Mouse (Mus musculus) monocyte, adult 2 months (primary cell): ENCODE measurements at regions not wholly inside any gene's neighbourhood (a gene's known extent, or its start where the extent isn't known, plus 50 kb on each side); places are given as distances from the start of the nearest gene placed in this dataset.

Source experiments
- DNase-seq, 2 experiments: peaks; one replicate each; pipeline ENCODE4 v3.0.0; 2022; ENCODE audit warnings: low spot score in 2 of 2, low read depth in 1 of 2

DNA sequence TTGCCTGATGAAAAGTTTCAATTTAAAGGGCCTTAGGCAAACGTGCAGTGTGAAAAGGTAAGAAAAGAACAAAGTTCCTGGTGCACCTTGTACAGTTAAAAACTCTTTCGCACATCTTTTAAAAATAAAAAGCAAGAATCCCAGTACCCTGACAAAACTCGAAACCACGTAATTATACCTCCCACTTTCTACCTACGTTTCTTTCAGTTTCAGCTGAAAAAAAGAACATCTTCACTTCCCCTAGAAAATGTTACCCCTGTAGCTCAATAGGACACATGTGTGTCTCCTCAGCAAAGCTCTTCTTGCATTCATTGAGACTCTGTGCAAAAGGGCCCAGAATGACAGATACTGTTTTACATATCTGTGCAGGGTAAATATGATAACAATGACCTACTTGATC is 113.2 kb downstream of the Spry2 start:
- no peak for DNase-seq

DNA sequence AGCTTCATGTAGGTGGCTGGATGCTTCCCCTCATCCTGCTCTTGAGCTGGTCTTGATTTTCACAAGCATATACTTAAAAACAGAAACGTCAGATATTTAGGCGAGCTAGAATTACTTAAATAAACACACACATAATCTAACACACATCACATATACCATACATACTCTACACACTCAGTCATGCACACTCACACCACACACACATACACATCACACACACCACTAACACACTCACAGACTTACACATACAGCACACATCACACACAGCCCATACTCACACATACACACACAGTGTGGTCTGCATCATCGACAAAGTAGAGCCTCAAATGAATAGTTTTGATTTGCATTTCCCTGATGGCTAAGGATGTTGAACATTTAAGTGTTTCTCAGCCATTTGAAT is 116.9 kb downstream of the Spry2 start:
- DNase-seq: no peak

DNA sequence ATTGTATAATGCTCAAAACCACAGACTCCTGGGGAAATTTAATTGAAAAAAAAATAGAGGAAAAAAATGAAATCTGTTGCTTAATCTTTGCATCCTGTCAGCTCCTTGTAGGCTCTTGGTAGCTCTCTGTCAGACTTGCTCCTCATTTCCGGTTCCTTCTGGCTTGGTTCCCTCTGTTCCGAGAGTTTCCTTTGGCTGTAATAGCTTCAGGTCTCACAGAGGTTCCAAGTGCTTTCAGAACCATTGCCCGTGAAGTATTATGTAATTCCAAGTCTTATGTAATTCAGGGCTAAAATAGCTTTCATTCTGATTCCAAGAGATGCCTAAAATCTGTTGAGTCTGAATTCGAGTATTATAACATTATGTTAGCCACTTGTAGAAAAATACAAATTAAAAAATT is 117.3 kb downstream of the Spry2 start:
- no peak for DNase-seq

DNA sequence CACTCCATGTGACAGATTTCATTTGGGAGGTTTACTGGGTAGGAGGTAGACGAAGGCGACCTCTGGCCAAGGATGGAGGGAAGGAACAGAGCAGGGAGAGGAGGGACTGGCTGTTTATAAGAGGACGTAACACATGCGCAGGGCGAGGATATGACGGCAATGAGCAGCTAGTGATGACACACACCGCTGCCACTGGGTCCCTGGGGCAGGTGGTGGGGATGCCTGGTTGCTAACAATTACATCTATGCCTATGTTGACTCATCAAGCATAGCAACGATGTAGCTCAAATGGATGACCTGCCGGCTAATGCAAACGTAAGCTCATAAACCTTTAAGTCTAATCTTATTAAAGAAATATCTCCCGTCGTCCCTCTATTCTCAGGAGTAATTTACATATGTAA is 122.9 kb downstream of the Spry2 start:
- no peak for DNase-seq

DNA sequence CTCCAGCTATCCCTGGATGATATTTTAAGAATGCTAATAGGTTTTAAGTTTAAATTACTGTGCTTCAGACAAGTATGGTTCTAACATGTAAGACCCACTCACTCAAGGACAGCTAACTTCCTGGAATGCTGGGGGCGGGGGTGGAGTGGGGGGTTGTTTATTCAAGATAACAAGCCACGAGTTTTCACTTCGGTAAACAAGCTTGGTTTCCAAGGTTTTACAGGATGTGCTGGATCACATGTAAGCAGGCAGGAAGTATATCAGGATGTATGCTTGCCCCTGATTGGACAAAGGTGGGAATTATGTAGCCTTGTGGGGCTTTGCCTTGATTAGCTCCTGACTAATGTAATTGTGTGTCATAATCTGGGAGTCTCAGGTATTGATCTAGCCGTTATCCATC is 129.5 kb downstream of the Spry2 start:
- no peak for DNase-seq

DNA sequence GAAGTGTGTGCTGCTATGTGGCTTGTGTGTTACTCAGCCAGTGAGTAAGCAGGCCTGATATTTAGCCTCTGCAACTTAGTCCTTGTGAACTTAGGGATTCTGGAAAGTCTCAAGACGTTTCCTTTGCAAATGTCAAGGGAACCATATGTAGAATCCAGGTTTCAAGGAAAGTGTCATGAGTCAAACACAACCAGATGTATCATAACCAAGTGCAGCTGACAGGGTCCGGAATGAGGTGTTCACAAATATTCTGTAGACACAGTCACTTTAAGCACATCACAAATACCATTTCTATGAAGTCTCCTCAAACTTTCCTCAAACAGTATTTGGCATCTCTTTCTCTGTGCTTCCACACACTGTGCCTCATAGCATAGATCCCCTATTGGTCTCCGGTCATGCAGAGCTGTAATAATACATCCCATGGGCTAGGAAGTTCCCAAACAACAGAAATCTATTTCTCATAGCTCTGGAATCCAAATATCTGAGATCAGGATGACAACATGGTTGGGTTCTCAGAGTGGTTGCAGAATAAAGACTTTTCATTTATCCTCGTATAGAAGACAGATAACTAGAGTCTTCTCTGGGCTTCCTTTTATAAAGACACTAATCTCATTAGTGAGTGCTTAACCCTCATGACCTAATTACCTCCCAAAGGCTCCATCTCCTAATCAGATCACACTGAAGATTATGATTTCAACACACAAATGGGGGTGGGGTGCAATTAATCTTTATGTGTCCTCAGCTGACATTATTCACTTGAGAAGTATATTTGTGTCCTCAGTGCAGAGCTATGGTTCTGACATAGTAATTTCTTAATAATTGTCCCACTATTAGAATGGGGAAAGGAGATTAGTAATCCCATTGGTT is 143.9 kb downstream of the Spry2 start:
- no peak for DNase-seq

DNA sequence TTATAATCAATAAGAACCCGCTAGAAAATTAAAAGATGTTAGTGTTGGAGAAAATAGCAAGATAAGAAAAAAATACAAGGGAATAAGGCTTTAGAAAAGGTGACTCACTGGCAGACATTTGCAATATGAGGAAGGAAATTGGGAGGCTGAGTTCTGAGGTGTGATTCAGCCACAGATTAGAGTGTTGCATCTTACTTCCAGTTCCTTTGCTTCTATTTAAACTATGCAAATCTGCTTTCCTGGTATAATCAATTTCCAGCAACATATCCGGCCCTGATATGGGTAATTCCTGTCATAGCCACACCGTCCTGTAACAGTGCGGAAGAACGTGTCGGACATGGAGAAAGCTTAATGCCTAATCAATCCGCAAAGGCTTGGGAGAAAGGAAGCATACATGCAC is 144.9 kb downstream of the Spry2 start:
- no peak for DNase-seq

DNA sequence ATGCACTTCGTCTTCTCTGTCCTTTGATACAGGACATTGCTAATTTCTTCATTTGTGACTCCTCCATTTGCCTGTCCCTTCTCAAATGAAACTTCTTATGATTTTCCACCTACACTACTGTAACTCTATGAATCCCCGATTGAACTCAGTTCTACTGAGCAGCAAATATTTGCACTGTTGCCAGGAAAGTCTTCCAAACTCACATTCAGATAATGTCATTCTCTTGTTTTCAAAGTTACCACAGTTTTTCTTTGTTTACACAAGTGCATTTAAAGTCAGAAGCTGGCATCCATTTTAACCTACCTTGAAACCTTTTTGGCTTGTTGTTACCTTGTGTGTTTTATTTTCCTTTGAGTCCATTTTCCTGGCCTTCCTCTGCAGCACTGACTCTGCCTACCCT is 152.0 kb downstream of the Spry2 start:
- DNase-seq: no peak

DNA sequence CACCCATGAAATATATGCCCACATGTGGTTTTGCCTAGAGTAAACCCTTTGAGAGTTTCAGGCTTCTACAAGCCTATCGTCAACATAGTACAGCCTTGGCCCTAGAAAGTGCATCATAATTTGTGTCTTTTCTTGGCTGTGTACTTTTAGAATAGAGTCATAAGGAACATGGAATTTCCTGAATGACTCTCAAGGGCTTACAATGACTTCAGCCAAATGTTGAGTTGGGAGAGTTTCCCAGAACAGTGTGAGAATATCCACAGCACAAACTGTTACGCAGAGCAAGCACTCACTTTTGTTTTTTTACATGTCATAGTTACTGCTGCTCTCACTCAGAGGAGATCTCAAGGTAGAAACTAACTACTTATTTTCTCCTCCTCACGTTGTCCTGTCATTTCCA is 152.5 kb downstream of the Spry2 start:
- no peak for DNase-seq

DNA sequence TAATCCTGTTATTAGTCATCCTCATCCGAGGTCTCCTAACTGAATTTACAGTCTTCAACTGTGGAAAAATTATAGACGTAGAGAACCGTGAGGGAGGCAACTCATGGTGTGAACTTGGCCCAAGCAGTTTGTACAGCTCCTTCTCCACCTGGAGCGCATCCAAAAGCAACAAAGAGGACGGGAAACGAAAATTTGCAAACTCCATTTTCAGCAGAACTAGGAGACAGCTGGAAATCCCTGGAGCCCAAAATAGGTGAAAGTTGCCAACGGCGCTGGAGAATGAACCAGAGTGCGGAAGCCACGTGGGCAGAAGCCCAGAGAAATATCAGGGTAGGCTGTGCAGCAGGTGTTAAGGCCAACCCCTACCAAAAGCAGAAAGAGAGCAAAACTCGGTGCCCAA is 155.7 kb downstream of the Spry2 start:
- no peak for DNase-seq

DNA sequence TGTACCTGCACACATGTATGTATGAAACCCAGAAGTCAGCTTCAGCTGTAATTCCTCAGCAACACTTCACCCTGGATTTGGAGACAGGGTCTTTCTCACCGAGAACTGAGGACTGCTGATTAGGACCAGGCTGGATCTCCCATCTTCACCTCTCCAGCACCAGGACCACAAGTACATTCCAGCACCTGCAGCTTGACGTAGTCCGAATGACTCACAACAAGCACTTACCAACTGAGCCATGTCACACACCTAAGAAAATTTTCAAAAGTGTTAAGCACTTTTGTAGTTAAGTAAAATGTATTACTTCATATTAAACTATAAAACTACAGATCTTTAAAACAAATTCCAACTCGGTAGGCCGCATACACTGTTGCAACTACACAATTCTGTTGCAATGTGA is 158.1 kb downstream of the Spry2 start:
- DNase-seq: no peak

DNA sequence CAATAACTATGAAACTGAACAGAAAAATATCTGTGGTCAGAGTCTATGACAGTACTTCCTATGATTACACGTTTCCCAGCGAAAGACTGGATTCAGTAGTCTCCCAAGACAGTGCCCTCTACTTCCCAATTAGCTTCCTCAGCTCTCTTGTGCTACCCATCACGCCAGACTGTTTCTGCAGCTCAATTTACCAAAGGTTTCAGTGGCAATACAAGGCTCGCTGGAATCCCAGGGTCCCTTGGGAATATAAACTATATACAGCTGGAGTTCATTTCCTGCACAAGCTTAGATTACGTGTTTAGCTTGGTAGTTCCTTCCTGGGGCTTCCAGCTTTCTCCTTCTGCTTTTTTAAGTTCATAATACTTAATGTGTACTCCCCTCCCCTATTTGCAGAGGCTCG is 160.3 kb downstream of the Spry2 start:
- DNase-seq: no peak

DNA sequence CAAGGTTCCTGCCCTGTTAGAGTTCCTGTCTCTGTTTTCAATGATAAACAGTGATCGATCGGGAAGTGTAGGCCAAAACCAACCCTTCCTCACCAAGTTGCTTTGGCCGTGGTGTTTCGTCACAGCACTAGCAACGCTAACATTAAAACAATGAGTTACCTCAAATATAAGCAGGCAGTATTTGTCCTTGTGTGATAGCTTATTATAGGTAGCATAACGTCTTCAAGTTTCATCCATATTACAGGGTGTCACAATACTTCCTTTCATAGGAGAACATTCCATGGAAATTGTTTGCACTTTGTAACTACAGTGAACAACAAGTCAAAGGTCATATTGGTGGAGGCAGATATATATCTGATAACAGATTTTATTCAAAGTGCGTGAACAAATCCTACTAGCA is 162.3 kb downstream of the Spry2 start:
- DNase-seq: no peak

DNA sequence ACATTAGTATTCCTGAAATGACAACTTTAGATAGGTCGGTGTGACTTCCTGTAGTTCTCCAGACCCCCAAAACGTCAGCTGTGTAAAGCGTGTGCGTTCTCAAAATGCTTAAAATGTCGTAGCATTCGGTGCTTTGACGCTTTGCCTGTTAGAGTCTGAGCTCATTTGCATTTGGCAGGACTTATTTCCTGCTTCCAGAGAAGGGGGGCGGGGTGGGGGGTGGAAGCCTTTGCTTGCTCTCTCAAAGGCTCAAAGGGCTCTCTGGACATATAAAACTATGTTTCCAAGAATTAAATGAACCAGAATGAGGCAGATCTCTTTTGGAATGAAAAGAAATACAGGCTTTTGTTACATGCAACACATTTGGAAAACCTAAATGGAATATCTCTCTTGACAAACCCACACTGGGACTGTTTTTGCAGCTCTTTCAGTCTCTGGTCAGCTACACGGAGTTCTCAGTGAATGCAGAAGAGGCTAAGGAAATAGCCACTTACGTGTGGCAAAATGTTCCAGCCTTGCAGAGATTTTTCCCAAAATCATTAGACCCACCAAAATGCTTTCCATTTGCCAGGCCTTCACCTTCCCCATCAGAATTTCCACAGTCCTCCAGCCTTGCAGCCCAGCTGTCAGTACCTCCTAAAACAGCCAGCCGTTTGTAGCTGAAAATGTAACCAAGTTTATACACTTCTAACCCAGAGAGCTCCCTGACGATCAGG is 163.4 kb downstream of the Spry2 start:
- DNase-seq: no peak

DNA sequence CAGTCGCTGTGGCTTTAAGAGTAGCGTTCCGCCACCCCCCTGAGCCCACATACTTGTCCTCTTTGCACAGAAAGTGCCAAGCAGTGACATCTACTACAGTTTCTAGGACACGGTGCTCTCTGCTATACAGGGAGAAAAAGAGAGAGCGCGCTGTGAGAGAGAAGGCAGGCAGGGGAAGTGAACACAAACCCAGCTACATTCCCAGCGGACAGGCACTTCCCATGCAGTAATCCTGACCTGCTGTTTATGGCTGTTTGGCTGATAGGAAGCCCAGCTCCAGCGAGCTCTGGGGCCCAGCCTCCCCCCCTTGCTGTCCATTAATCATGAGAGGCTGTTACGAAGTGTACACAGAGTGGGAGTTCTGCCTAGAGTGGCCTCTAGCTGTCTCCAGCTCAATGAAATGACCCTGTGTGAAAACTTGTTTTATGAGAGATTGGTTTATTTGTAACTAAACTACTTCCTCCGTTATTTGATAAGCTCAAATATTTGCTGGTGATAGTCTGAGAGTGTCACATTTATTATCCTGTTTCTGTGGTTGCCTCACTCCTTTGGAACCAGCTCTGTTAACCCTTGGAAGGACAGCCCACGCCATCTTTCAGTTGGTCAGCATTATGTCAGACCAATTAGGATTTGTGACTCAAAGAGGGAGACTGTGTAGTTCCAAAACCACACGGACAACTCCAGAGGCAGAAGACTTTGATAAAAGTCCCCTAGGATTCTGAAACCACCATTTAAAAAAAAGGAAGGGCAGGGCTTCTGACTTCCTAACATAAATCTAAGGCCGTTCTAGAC is 164.2 kb downstream of the Spry2 start:
- DNase-seq: no peak

DNA sequence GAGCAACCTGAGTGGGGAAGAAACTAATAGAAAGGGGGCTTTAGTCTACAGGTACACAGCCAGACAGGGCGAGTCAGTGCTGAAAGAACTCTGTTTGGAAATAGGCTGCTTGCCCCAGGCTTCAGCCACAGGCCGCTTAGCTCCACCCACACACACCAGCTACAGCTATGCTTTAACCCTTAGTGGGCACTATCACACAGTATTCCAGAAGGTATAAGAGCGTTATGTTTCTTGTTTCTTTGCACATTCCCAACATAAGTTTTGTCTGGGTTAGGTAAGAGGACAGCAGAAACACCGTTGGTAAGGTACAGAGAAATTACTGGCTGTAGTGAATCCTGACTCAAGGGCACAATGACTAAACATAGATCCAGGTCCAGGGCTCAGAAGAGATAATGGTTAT is 165.8 kb downstream of the Spry2 start:
- DNase-seq: no peak

DNA sequence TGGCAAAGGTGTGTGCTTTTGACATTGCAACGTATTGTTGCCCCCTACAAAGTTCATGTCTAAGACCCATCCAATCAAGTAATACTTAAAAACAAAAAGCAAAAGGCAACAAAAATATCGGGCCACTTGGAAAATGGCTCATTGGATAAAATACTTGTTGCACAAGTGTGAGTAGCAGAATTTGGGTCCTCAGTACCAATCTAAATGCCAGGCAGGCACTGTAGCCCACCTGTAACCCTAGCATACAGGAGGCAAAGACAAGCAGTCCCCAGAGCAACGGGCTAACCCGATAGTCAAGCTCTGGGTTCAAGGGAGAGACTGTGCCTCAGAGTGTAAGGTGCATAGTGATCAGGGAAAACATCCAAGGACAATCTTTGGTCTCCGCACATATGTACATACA is 167.8 kb downstream of the Spry2 start:
- no peak for DNase-seq

DNA sequence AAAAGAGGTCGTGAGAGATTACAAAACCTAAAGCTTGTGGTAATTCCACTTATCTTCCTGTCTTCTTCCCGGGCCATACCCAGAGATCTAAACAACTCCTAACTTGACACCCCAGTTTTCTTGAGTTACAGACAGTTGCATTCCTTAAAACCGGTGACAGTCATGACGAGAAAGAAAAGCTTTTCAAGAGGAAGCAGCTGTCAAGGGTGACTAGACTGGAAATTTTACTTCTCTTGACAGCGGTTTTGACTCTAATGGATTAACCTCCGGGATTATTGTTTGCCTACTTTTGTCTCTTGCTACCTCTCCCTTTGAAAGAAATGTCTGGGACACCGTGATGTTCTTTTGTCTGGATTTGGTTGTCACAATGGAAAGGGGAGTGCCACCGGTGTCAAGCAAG is 170.9 kb downstream of the Spry2 start:
- DNase-seq: no peak

DNA sequence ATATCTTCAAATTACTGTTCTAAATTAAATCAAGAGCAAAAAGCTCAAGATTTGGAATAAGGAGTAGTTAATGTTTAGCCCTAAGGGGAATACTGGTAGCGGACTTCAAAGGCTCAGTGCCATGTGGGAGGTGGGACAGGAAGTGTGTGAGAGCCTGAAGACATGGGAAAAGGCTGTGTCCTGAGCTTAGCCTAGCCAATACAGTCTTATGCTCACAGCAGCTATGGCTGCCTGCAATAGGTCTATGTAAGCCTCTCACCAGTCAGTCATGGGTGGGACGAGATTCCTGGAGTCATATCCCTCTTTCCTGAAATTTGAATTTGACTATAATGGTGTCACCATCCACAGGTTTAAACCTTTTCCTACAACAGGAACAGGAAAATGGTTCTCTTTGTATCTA is 173.7 kb downstream of the Spry2 start:
- DNase-seq: no peak

DNA sequence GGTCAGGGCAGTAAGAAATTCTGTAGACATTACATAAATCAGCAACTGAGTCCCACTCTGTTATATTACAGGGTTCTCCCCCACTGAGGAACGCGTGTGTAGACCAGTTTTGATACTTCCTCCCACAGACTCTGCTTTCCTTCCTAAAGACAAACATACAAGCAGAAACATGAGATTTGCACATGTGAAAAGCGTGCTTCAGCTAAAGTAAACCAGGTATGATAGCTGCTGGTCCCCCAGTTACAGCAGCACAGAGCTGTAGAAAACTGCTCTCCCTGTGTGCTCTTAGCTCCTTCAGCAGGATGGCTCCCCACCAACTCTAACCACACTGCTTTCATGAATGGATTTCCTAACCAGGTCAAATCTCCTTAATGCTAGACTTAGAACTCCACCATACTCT is 175.0 kb downstream of the Spry2 start:
- DNase-seq: no peak

DNA sequence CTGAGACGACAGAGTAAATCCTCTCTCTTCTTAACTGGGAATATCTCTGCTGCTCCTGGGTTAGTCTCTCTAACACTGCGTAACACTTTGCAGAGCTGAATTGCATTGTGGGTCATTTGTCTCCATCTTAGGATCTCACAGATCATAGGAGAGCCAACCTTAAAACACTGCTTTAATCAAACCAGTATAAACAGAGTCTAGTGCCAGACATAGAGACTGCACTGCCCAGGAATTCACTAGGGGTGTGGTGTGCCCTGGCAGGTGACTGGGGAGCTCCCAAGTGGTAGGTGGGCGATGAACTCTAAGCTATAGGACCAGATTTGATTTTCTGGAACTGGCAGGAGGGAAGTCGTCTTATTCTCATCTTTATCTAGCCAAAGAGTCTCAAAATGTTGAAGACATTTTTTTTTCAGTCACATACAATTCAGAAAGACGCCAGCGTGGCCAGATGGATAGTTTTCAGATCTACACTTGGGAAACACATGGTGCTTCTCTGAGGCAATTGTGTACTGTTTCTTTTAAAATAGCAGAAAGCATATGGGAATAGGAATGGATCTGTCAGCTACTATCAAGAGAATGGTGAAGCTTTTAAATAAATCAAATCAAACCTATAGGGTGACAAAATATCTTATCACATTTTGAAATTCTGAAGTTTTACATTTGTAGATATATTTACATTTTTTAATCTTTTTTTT is 175.7 kb downstream of the Spry2 start:
- DNase-seq: no peak
